Mouse (Mus musculus) kidney, embryonic 14.5 days (tissue): ENCODE data around the gene Rps6kb2. TPM values are rescaled to one million over a fixed set of nuclear protein-coding genes. Genes with fewer than 3 reads are reported as not detected.
"Not testable (repeated sequence)": the region's sequence is repeated elsewhere in the genome, so short reads cannot be mapped to it uniquely, and the experiment has no call there.

Experiments used
- ATAC-seq: fragments of 200-750 bp; cut with Nextera tagmentation; 2 replicates; pipeline ENCODE4 v1.8.0; 2017; ENCODE audit warnings: moderate number of reproducible peaks, mild to moderate bottlenecking, moderate TSS enrichment, moderate library complexity; ENCODE audit not compliant: low FRiP score, low TSS enrichment
- H3K27ac ChIP-seq: fragments of 300-500 bp; sonication (generic); 2 replicates; pipeline ENCODE4 v1.5.1; 2014; ENCODE audit warnings: low read depth, mild to moderate bottlenecking, low read length, moderate library complexity, mixed read lengths
- H3K27me3 ChIP-seq: fragments of 300-500 bp; sonication (generic); 2 replicates; pipeline ENCODE4 v1.6.1; 2014; ENCODE audit warnings: mild to moderate bottlenecking, low read length; ENCODE audit not compliant: control insufficient read depth, insufficient read depth
- H3K36me3 ChIP-seq: fragments of 300-500 bp; sonication (generic); 2 replicates; pipeline ENCODE4 v1.6.1; 2014; ENCODE audit warnings: low read length, mixed read lengths; ENCODE audit not compliant: control insufficient read depth, insufficient read depth
- H3K4me1 ChIP-seq: fragments of 300-500 bp; sonication (generic); 2 replicates; pipeline ENCODE4 v1.6.1; 2014; ENCODE audit warnings: low read length, mixed read lengths; ENCODE audit not compliant: control insufficient read depth, insufficient read depth
- H3K4me2 ChIP-seq: fragments of 300-500 bp; sonication (generic); replicated peaks from 2 replicates; pipeline ENCODE4 v1.6.1; 2014; ENCODE audit warnings: low read depth, mild to moderate bottlenecking, low read length
- H3K4me3 ChIP-seq: fragments of 300-500 bp; sonication (generic); 2 replicates; pipeline ENCODE4 v1.5.1; 2014; ENCODE audit warnings: mild to moderate bottlenecking, low read length
- H3K9ac ChIP-seq: fragments of 300-500 bp; sonication (generic); 2 replicates; pipeline ENCODE4 v1.6.1; 2014; ENCODE audit warnings: low read depth, mild to moderate bottlenecking, low read length, moderate library complexity
- H3K9me3 ChIP-seq: fragments of 300-500 bp; sonication (generic); 2 replicates; pipeline ENCODE4 v1.6.1; 2016; ENCODE audit warnings: low read length; ENCODE audit not compliant: control insufficient read depth
- WGBS: fragments of 180-500 bp; shearing (Covaris S2); extraction: QIAGEN DNeasy Blood & Tissue Kit; methylation state at CpG from one replicate; pipeline ENCODE4 v1.1.7; 2014; 5-methylcytosine and 5-hydroxymethylcytosine counted together
- polyA plus RNA-seq: library from polyadenylated mRNA; unstranded; fragments of >200 nt; fragmentation: Nextera tagmentation; extraction: Ambion mirVana; gene quantifications from 2 replicates; pipeline ENCODE4 v1.2.1, GENCODE M21; 2014

Rps6kb2 gene
- polyA plus RNA-seq, 1 experiment from 2014 or later, result 42.0 TPM

GRCm38 (mm10) chr19:4139446-4139845 is 23.7 kb downstream of the Rps6kb2 start, which contains the start of gene Gpr152:
Gene Gpr152, plus strand, starts transcription at chr19:4139787.
- Histone ChIP-seq H3K4me2 (no peak within 1 kb of the TSS), H3K4me3 (no peak within 1 kb of the TSS), H3K9me3 (no peaks in the 10 kb centered on the region), H3K36me3 (no peaks in the 10 kb centered on the region), H3K9ac (no peak within 1 kb of the TSS), H3K4me1 (no peaks in the 10 kb centered on the region), H3K27me3 (no peaks in the 10 kb centered on the region), H3K27ac (no peak within 1 kb of the TSS)
- WGBS, result 89% methylated on average over 2 of the region's 2 CpGs
- ATAC-seq, result no peak

DNA sequence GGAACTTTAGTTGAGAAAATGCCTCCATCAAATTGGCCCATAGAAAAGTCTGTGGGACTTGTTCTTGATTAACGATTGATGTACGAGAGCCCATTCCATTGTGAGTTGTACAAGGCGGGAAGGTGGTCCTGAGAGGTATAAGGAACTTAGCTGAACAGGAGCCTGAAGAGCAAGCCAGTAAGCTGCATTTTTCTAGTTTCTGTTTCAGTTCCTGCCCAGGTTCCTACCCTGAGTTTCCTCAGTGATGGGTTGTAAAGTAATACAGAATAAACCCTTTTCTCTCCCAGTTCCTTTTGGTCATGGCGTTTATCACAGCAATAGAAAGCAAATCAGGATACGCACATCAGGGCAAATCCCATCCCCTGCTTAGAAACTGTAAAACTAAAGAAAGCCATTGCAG is 25.2 kb downstream of the Rps6kb2 start:
- Histone ChIP-seq H3K27ac (no peak overlapping the region), H3K4me1 (no peaks in the 10 kb centered on the region), H3K4me3 (no peak overlapping the region), H3K36me3 (peaks cover 1% of the 10 kb centered on the region; the same call in 1 of the 2 replicates), H3K27me3 (no peaks in the 10 kb centered on the region), H3K4me2 (no peak overlapping the region), H3K9me3 (no peaks in the 10 kb centered on the region), H3K9ac (no peak overlapping the region)
- WGBS, result 77% methylated on average over 5 of the region's 5 CpGs
- no peak for ATAC-seq

DNA sequence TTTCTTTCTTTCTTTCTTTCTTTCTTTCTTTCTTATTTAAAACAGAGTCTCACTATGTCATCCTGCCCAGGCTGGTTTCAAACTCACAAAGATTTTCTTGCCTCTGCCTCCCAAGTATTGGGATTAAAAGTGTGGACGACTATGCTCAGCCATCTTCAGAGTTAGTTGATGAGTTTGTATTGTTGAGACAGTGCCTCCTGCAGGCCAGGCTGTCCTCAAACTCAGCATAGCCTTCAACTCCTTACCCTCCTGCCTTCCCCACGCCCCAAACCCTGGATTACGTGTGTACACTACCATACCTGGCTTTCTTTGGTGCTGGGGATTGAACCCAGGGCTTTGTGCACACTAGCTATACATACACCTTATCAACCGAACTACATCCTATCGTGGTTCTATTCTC is 26.7 kb downstream of the Rps6kb2 start:
- WGBS, result 73% methylated on average over 5 of the region's 5 CpGs
- no peak overlapping the region for H3K27ac ChIP-seq
- no peak overlapping the region for H3K4me3 ChIP-seq
- H3K4me1 ChIP-seq, result no peaks in the 10 kb centered on the region
- H3K36me3 ChIP-seq, result peaks cover 16% of the 10 kb centered on the region
- no peaks in the 10 kb centered on the region for H3K9me3 ChIP-seq
- no peak overlapping the region for H3K9ac ChIP-seq
- ATAC-seq, result no peak
- H3K27me3 ChIP-seq, result no peaks in the 10 kb centered on the region
- no peak overlapping the region for H3K4me2 ChIP-seq

GRCm38 (mm10) chr19:4135963-4136345 is 27.2 kb downstream of the Rps6kb2 start:
- not testable (repeated sequence) for H3K4me3 ChIP-seq, H3K27me3 ChIP-seq, H3K27ac ChIP-seq, H3K4me1 ChIP-seq, H3K4me2 ChIP-seq, H3K9ac ChIP-seq, H3K9me3 ChIP-seq
- H3K36me3 ChIP-seq, result peaks cover 21% of the 10 kb centered on the region
- 24% methylated on average over 8 of the region's 8 CpGs for WGBS
- ATAC-seq, result 0 out of 2 replicates have a peak, but pooled peaks have one; percentile 22

GRCm38 (mm10) chr19:4135229-4135962 is 27.8 kb downstream of the Rps6kb2 start:
- H3K4me3 ChIP-seq, H3K9ac ChIP-seq, ATAC-seq, H3K27ac ChIP-seq, H3K9me3 ChIP-seq, H3K27me3 ChIP-seq, H3K4me1 ChIP-seq, H3K4me2 ChIP-seq: not testable (repeated sequence)
- H3K36me3 ChIP-seq, result peaks cover 23% of the 10 kb centered on the region
- 77% methylated on average over 6 of the region's 6 CpGs for WGBS

GRCm38 (mm10) chr19:4134354-4134753 is 28.8 kb downstream of the Rps6kb2 start:
- no peaks in the 10 kb centered on the region for H3K27me3 ChIP-seq
- no peaks in the 10 kb centered on the region for H3K4me1 ChIP-seq
- H3K36me3 ChIP-seq, result peaks cover 33% of the 10 kb centered on the region
- H3K9me3 ChIP-seq, result no peaks in the 10 kb centered on the region
- H3K9ac ChIP-seq, result no peak overlapping the region
- ATAC-seq, result no peak
- H3K27ac ChIP-seq, result no peak overlapping the region
- no peak overlapping the region for H3K4me3 ChIP-seq
- WGBS, result 84% methylated on average over 4 of the region's 4 CpGs
- H3K4me2 ChIP-seq, result no peak overlapping the region

DNA sequence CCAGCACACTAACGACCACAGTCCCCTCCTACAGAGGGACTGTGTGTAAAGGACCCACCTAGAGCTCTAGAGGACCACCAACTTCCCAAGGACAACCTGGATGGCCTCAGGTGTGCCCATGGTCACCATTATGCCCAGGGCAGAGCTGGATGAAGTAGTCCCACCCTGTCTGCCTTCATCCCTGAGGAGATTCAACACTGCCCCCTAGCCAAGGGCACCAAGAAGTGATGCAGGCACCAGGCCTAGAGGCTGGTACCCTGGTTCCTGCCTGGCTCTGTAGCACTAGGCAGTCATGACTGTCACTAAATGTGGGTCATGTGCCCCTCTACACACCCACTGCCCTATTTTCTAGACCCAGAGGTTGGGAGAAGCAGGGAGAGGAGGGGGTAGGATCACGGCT is 31.4 kb downstream of the Rps6kb2 start:
- Histone ChIP-seq H3K9ac (no peak overlapping the region), H3K9me3 (no peaks in the 10 kb centered on the region), H3K4me1 (peaks cover 3% of the 10 kb centered on the region; the same call in 1 of the 2 replicates), H3K4me2 (no peak overlapping the region), H3K36me3 (peaks cover 46% of the 10 kb centered on the region), H3K27me3 (no peaks in the 10 kb centered on the region), H3K27ac (no peak overlapping the region), H3K4me3 (no peak overlapping the region)
- WGBS, result 80% methylated on average over 2 of the region's 2 CpGs
- ATAC-seq, result no peak

DNA sequence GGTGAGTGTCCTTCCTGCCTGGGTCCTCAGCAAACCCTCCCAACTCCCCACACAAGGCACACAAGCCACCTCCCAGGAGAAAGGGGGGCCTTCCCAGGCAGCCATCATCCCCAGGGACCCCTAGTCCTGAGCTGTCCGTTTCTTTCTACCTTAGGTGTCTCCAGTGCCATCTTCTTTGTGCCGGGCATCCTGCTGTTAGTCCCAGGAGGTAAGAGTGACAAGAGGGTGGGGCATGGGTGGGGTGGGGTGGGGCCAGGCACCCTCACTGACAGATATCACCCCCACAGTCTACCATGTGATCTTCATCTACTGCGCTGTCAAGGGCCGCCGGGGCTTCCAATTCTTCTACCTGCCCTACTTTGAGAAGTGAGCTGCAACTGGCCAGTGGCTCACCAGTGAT is 32.1 kb downstream of the Rps6kb2 start:
- no peak overlapping the region for H3K4me3 ChIP-seq
- H3K4me2 ChIP-seq, result no peak overlapping the region
- peaks cover 8% of the 10 kb centered on the region; the same call in 1 of the 2 replicates for H3K4me1 ChIP-seq
- 98% methylated on average over 5 of the region's 5 CpGs for WGBS
- H3K9ac ChIP-seq, result no peak overlapping the region
- H3K27ac ChIP-seq, result no peak overlapping the region
- H3K9me3 ChIP-seq, result no peaks in the 10 kb centered on the region
- H3K36me3 ChIP-seq, result peaks cover 46% of the 10 kb centered on the region
- H3K27me3 ChIP-seq, result no peaks in the 10 kb centered on the region
- no peak for ATAC-seq

- H3K9ac ChIP-seq, result no peak overlapping the region
- no peak for ATAC-seq
- 76% methylated on average over 4 of the region's 4 CpGs for WGBS
- no peak overlapping the region for H3K4me2 ChIP-seq
- no peak overlapping the region for H3K4me3 ChIP-seq
- H3K9me3 ChIP-seq, result no peaks in the 10 kb centered on the region
- no peak overlapping the region for H3K27ac ChIP-seq
- peaks cover 8% of the 10 kb centered on the region; the same call in 1 of the 2 replicates for H3K4me1 ChIP-seq
- no peaks in the 10 kb centered on the region for H3K27me3 ChIP-seq
- H3K36me3 ChIP-seq, result peaks cover 46% of the 10 kb centered on the region
These were observed 33.0 kb downstream of the Rps6kb2 start for GRCm38 (mm10) chr19:4130106-4130505.
